In genomic region chr19:40658281-40658680, GRCm38 (mm10) we compare ENCODE assay signal across 25 mouse cellular contexts. TPM values are rescaled to one million over a fixed set of nuclear protein-coding genes. Genes with fewer than 3 reads are reported as not detected.
DNase-seq lines count a peak whose midpoint lies in the region; ATAC-seq and TF ChIP-seq lines count a peak whose summit lies in the region.
"Had no signal": no experiment of that assay in that cellular context is flagged by ENCODE, and none has a peak within 500 bp of the region (broad histone marks: within the 10 kb centered on the region; RNA-seq: fewer than 3 reads in every experiment).

No protein-coding gene starts in this region.

- no peak overlapping the region for H3K9ac ChIP-seq in lung, embryonic 16.5 days (ENCODE audit: low read length)
- no peak overlapping the region for H3K9ac ChIP-seq in CH12.LX (ENCODE audit: insufficient read depth, low read depth)
- H3K9ac ChIP-seq in hindbrain, embryonic 13.5 days: no peak overlapping the region
- H3K9ac ChIP-seq in forebrain, embryonic 11.5 days (ENCODE audit: low read length): no peak overlapping the region
- H3K9ac ChIP-seq: embryonic facial prominence, embryonic 12.5 days; forebrain, embryonic 12.5 days had no signal

- ATAC-seq in lung, embryonic 16.5 days (ENCODE audit: low read depth): no peak
- 0 out of 2 replicates have a peak, but pooled peaks have one; percentile 14 for ATAC-seq in megakaryocyte progenitor cell, adult 5-6 weeks (replicated peaks; ENCODE audit: poor library complexity)
- no peak for ATAC-seq in hindbrain, embryonic 13.5 days (ENCODE audit: low FRiP score)
- ATAC-seq in forebrain, embryonic 11.5 days (replicated peaks; ENCODE audit: low FRiP score): no peak
- ATAC-seq: activated CD4-positive, CD25-positive, alpha-beta regulatory T cell, adult 4 months; forebrain, embryonic 14.5 days; forebrain, embryonic 16.5 days; Patski had no signal

- no peak for TF ChIP-seq POLR2A in lung, adult 2 months (IDR thresholded peaks at IDR 0.05; ENCODE audit: borderline replicate concordance, extremely low read depth, low read depth, low read length)
- no peak for TF ChIP-seq POLR2A in CH12.LX (IDR thresholded peaks at IDR 0.05; ENCODE audit: low read depth, low read length)

- no peak overlapping the region for H3K4me3 ChIP-seq in lung, embryonic 16.5 days (ENCODE audit: low read length)
- H3K4me3 ChIP-seq in lung, adult 2 months (replicated peaks; ENCODE audit: extremely low read depth, low read depth, low read length): no peak overlapping the region
- H3K4me3 ChIP-seq in CH12.LX (replicated peaks in 1 of 3; ENCODE audit: low read depth in 2 of 3, low read length in 2 of 3, poor library complexity in 1 of 3): no peak overlapping the region
- no peak overlapping the region for H3K4me3 ChIP-seq in hindbrain, embryonic 13.5 days
- H3K4me3 ChIP-seq in forebrain, embryonic 11.5 days (ENCODE audit: low read depth, low read length): no peak overlapping the region
- H3K4me3 ChIP-seq: embryonic facial prominence, embryonic 10.5 days; embryonic facial prominence, embryonic 12.5 days; forebrain, embryonic 12.5 days had no signal

- TF ChIP-seq CTCF in lung, adult 2 months (IDR thresholded peaks at IDR 0.05; ENCODE audit: insufficient read depth, low read length): no peak
- no peak for TF ChIP-seq CTCF in CH12.LX (conservative IDR thresholded peaks at IDR 0.05 in 1 of 2, IDR thresholded peaks at IDR 0.05 in 1 of 2; ENCODE audit: low read depth in 2 of 2, low read length in 2 of 2)

- peaks cover 8% of the 10 kb centered on the region for H3K79me2 ChIP-seq in CH12.LX (replicated peaks; ENCODE audit: control insufficient read depth, extremely low read depth, insufficient read depth, poor library complexity, severe bottlenecking)

- peaks cover 27% of the 10 kb centered on the region for H3K4me1 ChIP-seq in lung, embryonic 16.5 days (replicated peaks; ENCODE audit: control insufficient read depth, insufficient read depth, low read length)
- H3K4me1 ChIP-seq in lung, adult 2 months (ENCODE audit: control insufficient read depth, insufficient read depth, low read length): peaks cover 5% of the 10 kb centered on the region; the same call in 1 of the 2 replicates
- H3K4me1 ChIP-seq in CH12.LX (ENCODE audit: control insufficient read depth in 1 of 2, insufficient read depth in 2 of 2): peaks cover 14 to 45% of the 10 kb centered on the region in 2 experiments
- peaks cover 28% of the 10 kb centered on the region for H3K4me1 ChIP-seq in hindbrain, embryonic 13.5 days (replicated peaks)
- peaks cover 8% of the 10 kb centered on the region; the same call in 1 of the 2 replicates for H3K4me1 ChIP-seq in forebrain, embryonic 11.5 days (replicated peaks; ENCODE audit: control insufficient read depth, insufficient read depth, low read length)

- no peaks in the 10 kb centered on the region for H3K27me3 ChIP-seq in lung, embryonic 16.5 days (ENCODE audit: control insufficient read depth, insufficient read depth, low read depth, low read length)
- no peaks in the 10 kb centered on the region for H3K27me3 ChIP-seq in CH12.LX (replicated peaks)
- 0 out of 2 replicates have a peak, but pooled peaks cover 2% of the 10 kb centered on the region for H3K27me3 ChIP-seq in hindbrain, embryonic 13.5 days
- H3K27me3 ChIP-seq in forebrain, embryonic 11.5 days (ENCODE audit: control insufficient read depth, insufficient read depth, low read length): no peaks in the 10 kb centered on the region; the same call in 1 of the 2 replicates
- H3K27me3 ChIP-seq: embryonic facial prominence, embryonic 12.5 days; forebrain, embryonic 12.5 days had no signal

- dilution Hi-C loops in CH12.LX (cut with MboI; ENCODE audit: extremely low pct_ligation_motif_present, extremely low pct_unique_long_range_greater_than_20kb, low sequenced_read_pairs): no loop called here

- WGBS in lung, embryonic 16.5 days: 38% methylated on average over 6 of the region's 6 CpGs
- 34% methylated on average over 6 of the region's 6 CpGs for WGBS in lung, adult 2 months
- WGBS in hindbrain, embryonic 13.5 days: 78% methylated on average over 6 of the region's 6 CpGs
- WGBS in forebrain, embryonic 11.5 days: 72% methylated on average over 6 of the region's 6 CpGs

- in situ Hi-C loops in CH12.LX (cut with MboI; ENCODE audit: low pct_ligation_motif_present, low pct_unique_long_range_greater_than_20kb, low sequenced_read_pairs): no loop called here

- H3K27ac ChIP-seq in lung, embryonic 16.5 days (ENCODE audit: low read length): no peak overlapping the region
- no peak overlapping the region for H3K27ac ChIP-seq in CH12.LX (ENCODE audit: insufficient read depth, low read depth)
- H3K27ac ChIP-seq in hindbrain, embryonic 13.5 days: no peak overlapping the region
- no peak overlapping the region for H3K27ac ChIP-seq in forebrain, embryonic 11.5 days (ENCODE audit: low read depth, low read length)
- H3K27ac ChIP-seq: embryonic facial prominence, embryonic 10.5 days; embryonic facial prominence, embryonic 12.5 days; forebrain, embryonic 12.5 days had no signal

- TF ChIP-seq RAD21 in CH12.LX (IDR thresholded peaks at IDR 0.05; ENCODE audit: low read depth, low read length): no peak

- no peak for DNase-seq in lung, adult 2 months
- peak; percentile 29 for DNase-seq in lung, postnatal 10 days
- DNase-seq in lung, postnatal 25 days (ENCODE audit: low spot score): no peak
- no peak for DNase-seq in CH12.LX (ENCODE audit: extremely low read depth)
- no peak for DNase-seq in forebrain, embryonic 11.5 days (ENCODE audit: low spot score)
- DNase-seq: adrenal gland, adult 8-10 months; adrenal gland, postnatal 14 days; adrenal gland, postnatal 36 days; cerebellum, adult 11-12 months; cerebellum, adult 2 months; cerebellum, adult 9-10 months; cerebellum, postnatal 10 days; cerebellum, postnatal 25 days had no signal

- TF ChIP-seq EP300 in CH12.LX (IDR thresholded peaks at IDR 0.05; ENCODE audit: low read length): no peak

- H3K4me2 ChIP-seq in lung, embryonic 16.5 days (ENCODE audit: low read depth, low read length): peak overlapping the region; percentile 64; the same call in 1 of the 2 replicates
- peak overlapping the region; percentile 86; the same call in 1 of the 2 replicates for H3K4me2 ChIP-seq in CH12.LX (ENCODE audit: insufficient read depth, low read depth, poor library complexity, severe bottlenecking)
- no peak overlapping the region for H3K4me2 ChIP-seq in hindbrain, embryonic 13.5 days
- H3K4me2 ChIP-seq in forebrain, embryonic 11.5 days (ENCODE audit: low read depth, low read length, severe bottlenecking): no peak overlapping the region
- H3K4me2 ChIP-seq: embryonic facial prominence, embryonic 12.5 days; forebrain, embryonic 12.5 days had no signal

- H3K9me3 ChIP-seq in lung, embryonic 16.5 days (ENCODE audit: control insufficient read depth, low read length): no peaks in the 10 kb centered on the region
- H3K9me3 ChIP-seq in CH12.LX (replicated peaks; ENCODE audit: low read length): no peaks in the 10 kb centered on the region
- no peaks in the 10 kb centered on the region for H3K9me3 ChIP-seq in hindbrain, embryonic 13.5 days
- no peaks in the 10 kb centered on the region for H3K9me3 ChIP-seq in forebrain, embryonic 11.5 days (ENCODE audit: control insufficient read depth, low read length)
- H3K9me3 ChIP-seq: embryonic facial prominence, embryonic 10.5 days; embryonic facial prominence, embryonic 12.5 days; forebrain, embryonic 12.5 days; G1E had no signal

- no peaks in the 10 kb centered on the region for H3K36me3 ChIP-seq in lung, embryonic 16.5 days (ENCODE audit: control insufficient read depth, insufficient read depth, low read length)
- H3K36me3 ChIP-seq in CH12.LX (replicated peaks in 1 of 2; ENCODE audit: control insufficient read depth in 1 of 2, insufficient read depth in 1 of 2, low read length in 1 of 2): peaks cover 0 to 3% of the 10 kb centered on the region in 2 experiments
- no peaks in the 10 kb centered on the region for H3K36me3 ChIP-seq in hindbrain, embryonic 13.5 days
- no peaks in the 10 kb centered on the region for H3K36me3 ChIP-seq in forebrain, embryonic 11.5 days (ENCODE audit: control insufficient read depth, insufficient read depth, low read length)
- H3K36me3 ChIP-seq: embryonic facial prominence, embryonic 10.5 days; embryonic facial prominence, embryonic 12.5 days; forebrain, embryonic 12.5 days; G1E had no signal

TF ChIP-seq in CH12.LX, 34 proteins besides CTCF, POLR2A, EP300 and RAD21 (continues in another document):
- TF ChIP-seq CHD1 (IDR thresholded peaks at IDR 0.05; ENCODE audit: low read depth, low read length) (no peak), USF2 (conservative IDR thresholded peaks at IDR 0.05; ENCODE audit: low read depth, low read length) (no peak), SMC3 (IDR thresholded peaks at IDR 0.05; ENCODE audit: low read depth, low read length) (no peak), CHD2 (IDR thresholded peaks at IDR 0.05; ENCODE audit: low read length) (no peak), ZKSCAN1 (IDR thresholded peaks at IDR 0.05; ENCODE audit: borderline replicate concordance, low read depth, low read length) (no peak), IRF4 (IDR thresholded peaks at IDR 0.05; ENCODE audit: low read depth, low read length) (no peak), ZMIZ1 (IDR thresholded peaks at IDR 0.05; ENCODE audit: low read depth, low read length) (no peak), PAX5 (IDR thresholded peaks at IDR 0.05; ENCODE audit: low read length) (no peak), MYC (IDR thresholded peaks at IDR 0.05; ENCODE audit: low read depth, low read length) (no peak)

RNA-seq across cellular contexts. Expression of gene Entpd1, which starts 46.1 kb away (rescaled TPM):
- polyA plus RNA-seq in lung, embryonic 16.5 days (2015; fragmentation: Nextera tagmentation; extraction: Ambion mirVana): 16.8 and 18.6 TPM in 2 replicates
- 28.7 and 41.2 TPM in 2 replicates for polyA plus RNA-seq in lung, adult 2 months (2012; rRNA removed)
- total RNA-seq in CH12.LX (2012; rRNA removed) (21.2 TPM in 2 replicates), CH12.LX (2014; rRNA removed) (14.7 and 15.7 TPM in 2 replicates)
- 18.6 and 19.5 TPM in 2 replicates for polyA plus RNA-seq in CH12.LX (2012; ENCODE audit: insufficient read length, low read depth)
- total RNA-seq in megakaryocyte progenitor cell, adult 5-6 weeks (2015): 6.4 and 7.9 TPM in 2 replicates
- 7.5 and 19.3 TPM in 2 replicates for total RNA-seq in megakaryocyte progenitor cell, adult 5-6 weeks (2017)
- 8.3 and 9.1 TPM in 2 replicates for polyA plus RNA-seq in hindbrain, embryonic 13.5 days (2015; fragmentation: Nextera tagmentation; extraction: Ambion mirVana)
- polyA plus RNA-seq in forebrain, embryonic 11.5 days (2014; fragmentation: Nextera tagmentation; extraction: Ambion mirVana): 7.8 and 9.3 TPM in 2 replicates
- polyA plus RNA-seq: C2C12, G1E had no signal

RNA-seq across cellular contexts. Expression of gene Tctn3, which starts 46.2 kb away (rescaled TPM):
- polyA plus RNA-seq in lung, embryonic 16.5 days (2015; fragmentation: Nextera tagmentation; extraction: Ambion mirVana): 11.8 and 12.7 TPM in 2 replicates
- 12.1 and 12.8 TPM in 2 replicates for polyA plus RNA-seq in lung, adult 2 months (2012; rRNA removed)
- total RNA-seq in CH12.LX (2012; rRNA removed) (8.4 and 9.9 TPM in 2 replicates), CH12.LX (2014; rRNA removed) (5.8 and 6.4 TPM in 2 replicates)
- 7.4 and 10.6 TPM in 2 replicates for polyA plus RNA-seq in CH12.LX (2012; ENCODE audit: insufficient read length, low read depth)
- total RNA-seq in megakaryocyte progenitor cell, adult 5-6 weeks (2015): 4.7 and 7.5 TPM in 2 replicates
- total RNA-seq in megakaryocyte progenitor cell, adult 5-6 weeks (2017): 5.3 and 6.6 TPM in 2 replicates
- 14.1 and 14.8 TPM in 2 replicates for polyA plus RNA-seq in hindbrain, embryonic 13.5 days (2015; fragmentation: Nextera tagmentation; extraction: Ambion mirVana)
- 15.1 and 16.6 TPM in 2 replicates for polyA plus RNA-seq in forebrain, embryonic 11.5 days (2014; fragmentation: Nextera tagmentation; extraction: Ambion mirVana)

Comparison
In these comparisons a context has a peak if more than half of its experiments do, and no peak if none do; other contexts are left out.
1. H3K4me2 ChIP-seq: peak in lung, embryonic 16.5 days (single experiment) and CH12.LX (single experiment); none in hindbrain, embryonic 13.5 days (single experiment) and forebrain, embryonic 11.5 days (single experiment).